Mouse (Mus musculus): Measurements from ENCODE around the gene Ypel3.
"Not testable (repeated sequence)": the region's sequence is repeated elsewhere in the genome, so short reads cannot be mapped to it uniquely, and the experiment has no call there.

The Ypel3 gene

DNA sequence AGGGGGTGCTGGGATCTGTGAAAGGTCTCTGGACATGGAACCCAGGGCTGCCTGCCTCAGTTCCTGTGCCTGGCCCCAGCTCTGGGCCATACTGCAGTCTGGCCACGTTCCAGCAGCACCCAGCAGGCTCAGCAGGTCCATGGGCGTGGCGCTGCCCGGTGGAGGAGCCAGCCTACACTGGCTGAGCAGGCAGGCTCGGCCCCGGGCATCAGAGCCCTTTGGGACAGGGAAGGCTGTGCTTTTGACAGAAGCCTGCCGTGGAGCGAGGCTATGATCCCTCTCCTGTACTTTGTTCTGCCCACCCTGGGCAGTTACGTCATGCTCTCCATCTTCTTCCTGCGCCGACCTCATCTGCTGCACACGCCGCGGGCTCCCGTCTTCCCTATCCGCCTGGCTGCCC is 10.6 kb upstream of the Ypel3 start, which contains the start of gene Gdpd3:
Gene Gdpd3, plus strand, starts transcription at position 134 of the 400 bp plus-strand sequence.
- DNase-seq (ENCODE audit: extremely low read depth, low read depth): no peak

DNA sequence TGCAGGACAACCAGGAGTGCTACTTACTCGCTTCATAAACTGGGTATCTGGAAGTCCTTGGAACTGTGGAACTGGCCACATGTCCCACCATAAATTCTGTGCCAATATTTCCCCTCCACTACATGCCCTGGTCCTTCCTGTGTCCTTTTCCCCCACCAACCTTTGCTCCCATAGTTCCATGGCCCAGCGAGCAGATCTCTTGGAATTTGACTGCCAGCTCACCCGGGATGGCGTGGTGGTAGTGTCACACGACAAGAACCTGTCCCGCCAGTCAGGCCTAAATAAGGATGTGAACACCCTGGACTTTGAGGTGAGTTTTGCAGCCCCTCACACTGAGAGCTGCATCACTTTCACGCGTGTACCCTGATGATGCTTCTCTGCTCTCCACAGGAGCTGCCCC is 9.8 kb upstream of the Ypel3 start:
- no peak for DNase-seq (ENCODE audit: extremely low read depth, low read depth)

DNA sequence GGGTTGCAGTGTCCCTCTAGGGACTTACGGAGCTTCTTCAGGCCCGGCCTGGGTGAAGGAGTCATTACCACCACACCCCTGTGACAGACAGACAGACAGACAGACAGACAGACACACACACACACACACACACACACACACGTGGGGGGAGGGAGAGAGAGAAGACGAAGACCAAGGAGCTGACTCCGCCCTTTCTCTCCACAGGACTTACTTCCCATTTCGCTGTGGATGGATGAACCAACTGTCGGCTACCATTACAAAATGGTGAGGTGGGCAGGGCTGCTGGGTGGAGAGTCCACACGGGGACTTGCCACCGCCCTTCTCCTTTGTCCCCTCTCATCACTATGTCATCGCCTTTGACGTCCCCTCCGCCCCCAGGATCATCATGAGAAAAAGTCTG is 6.0 kb upstream of the Ypel3 start:
- DNase-seq (ENCODE audit: extremely low read depth, low read depth): peak; percentile 83

DNA sequence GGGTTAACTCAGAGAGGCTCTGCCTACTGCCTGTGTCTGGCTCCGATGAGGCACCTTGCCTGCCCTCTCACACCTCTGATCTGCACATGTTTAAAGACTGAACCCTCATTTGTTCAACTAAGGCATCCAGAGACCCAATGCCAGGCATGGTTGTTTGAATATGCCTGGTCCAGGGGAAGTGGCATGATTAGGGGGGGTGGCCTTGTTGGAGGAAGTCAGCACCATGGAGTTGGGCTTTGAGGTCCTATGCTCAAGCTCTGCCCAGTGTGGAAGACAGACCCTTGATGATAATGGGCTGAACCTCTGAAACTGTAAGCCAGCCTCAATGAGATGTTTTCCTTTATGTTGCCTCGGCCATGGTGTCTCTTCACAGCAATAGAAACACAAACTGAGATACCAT is 3.4 kb upstream of the Ypel3 start:
- no peak for DNase-seq (ENCODE audit: extremely low read depth, low read depth)

DNA sequence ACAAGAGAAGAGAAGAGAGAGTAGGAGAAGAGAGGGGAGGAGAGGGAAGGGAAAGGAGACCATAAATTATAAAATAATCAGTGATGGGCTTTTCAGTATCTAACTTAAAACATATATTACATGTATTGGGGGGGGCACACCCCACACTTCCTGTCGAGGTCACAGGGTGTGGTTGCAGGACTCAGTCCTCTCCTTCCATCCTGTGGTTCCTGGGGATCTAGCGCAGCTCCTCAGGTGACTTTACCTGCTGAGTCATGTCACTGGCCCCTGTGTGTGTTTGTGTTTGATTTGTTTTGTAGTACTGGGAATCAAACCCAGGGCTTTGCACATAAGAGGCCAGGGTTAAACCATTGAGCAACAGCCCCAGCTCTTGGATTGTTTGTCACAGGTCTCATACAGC is 2.3 kb upstream of the Ypel3 start:
- no peak for DNase-seq (ENCODE audit: extremely low read depth, low read depth)

DNA sequence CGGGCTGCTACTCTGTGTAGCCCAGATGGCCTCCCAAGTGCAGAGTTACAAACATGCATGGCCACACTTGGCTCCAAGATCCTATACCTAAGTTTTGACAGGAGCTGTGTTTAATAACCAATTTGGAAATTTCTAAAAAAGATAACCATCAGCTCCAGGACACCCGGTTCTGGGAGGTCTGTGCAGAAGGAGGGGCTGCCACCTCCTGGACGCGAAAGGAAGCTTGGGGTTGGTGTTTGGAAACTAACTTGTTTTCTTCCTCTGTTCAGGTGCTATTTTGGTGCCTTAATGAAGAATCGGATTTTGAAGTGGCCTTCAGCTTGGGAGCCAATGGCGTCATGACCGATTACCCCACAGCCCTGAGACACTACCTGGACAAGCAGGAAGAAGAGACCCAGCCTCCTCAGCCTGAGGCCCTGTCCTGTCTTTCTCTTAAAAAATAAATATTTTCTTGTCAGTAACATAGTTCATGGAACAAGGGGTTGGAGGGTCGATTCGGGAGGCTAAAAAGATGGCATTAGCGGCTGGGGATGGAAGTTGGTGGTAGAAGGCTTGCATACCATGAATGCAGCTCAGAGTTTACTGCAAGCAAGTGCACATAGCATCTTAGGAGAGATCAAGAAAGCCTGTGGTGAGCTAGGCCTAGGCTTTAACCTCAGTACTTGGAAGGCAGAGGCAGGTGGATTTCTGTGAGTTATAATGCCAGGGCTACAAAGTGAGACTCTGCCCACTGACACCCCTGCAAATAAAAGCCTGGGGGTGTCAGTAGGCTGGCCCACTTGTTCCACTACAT is 1.4 kb upstream of the Ypel3 start:
- DNase-seq (ENCODE audit: extremely low read depth, low read depth): no peak

DNA sequence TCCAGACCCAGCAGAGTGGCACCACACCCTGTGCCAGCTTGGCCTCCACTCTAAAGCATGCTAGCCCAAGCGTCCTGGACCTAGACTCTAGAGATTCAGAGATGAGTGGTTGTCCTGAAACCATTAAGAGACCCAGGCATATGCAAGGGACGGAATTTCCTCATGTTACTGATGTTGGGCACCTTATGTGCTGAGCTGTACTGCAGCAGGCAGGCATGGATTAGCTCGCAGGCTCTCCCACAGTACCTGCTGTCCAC is 849 bp upstream of the Ypel3 start:
- DNase-seq (ENCODE audit: extremely low read depth, low read depth): no peak

DNA sequence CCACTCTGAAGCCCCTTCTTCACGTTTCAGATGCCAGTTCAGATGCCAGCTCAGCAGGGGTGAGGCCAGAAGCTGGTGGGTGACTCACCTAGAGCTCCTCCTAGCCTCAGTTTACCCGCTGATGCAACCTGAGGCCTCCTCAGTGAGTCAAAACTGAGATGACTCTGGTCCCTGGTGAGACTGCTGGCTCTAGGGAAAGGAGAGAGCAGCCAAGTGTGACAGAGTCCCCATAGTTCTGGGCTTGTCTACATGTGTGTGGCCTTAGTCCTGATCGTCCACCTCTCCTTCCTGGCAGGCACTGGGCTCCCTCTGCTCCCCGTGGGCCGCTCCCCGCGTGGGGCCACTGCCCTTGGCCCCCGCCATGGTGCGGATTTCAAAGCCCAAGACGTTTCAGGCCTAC is 721 bp downstream of the Ypel3 start:
- no peak for DNase-seq (ENCODE audit: extremely low read depth, low read depth)

DNA sequence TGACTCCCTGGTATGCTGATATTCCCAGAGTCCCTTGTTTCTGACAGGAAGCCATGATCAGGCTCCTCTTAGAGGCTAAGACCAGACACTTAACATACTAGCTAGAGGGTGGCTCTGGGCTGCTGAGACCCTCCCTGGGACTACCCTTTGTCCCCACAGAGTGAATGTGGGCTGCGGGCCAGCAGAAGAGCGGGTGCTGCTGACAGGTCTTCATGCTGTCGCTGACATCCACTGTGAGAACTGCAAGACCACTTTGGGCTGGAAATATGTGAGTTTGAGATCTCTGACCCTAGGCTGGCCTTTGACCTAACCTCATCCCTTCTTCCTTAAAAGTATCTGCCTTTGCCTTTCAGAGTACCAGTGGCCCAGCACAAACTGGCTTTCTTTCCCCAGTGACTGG is 1.4 kb downstream of the Ypel3 start:
- no peak for DNase-seq (ENCODE audit: extremely low read depth, low read depth)

DNA sequence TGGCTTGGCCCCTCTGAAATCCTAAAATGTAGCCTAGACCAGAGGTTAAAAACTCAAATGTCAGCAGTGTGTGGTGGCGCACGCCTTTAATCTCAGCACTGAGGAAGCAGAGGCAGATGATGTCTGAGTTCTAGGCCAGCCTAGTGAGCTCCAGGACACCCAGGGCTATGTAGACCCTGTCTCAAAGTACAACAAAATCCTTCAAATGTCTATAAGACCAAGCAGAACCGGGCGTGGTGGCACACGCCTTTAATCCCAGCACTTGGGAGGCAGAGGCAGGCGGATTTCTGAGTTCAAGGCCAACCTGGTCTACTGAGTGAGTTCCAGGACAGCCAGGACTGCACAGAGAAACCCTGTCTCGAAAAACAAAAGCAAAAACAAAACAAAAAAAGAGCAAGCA is 2.3 kb downstream of the Ypel3 start:
- DNase-seq (ENCODE audit: extremely low read depth, low read depth): not testable (repeated sequence)

DNA sequence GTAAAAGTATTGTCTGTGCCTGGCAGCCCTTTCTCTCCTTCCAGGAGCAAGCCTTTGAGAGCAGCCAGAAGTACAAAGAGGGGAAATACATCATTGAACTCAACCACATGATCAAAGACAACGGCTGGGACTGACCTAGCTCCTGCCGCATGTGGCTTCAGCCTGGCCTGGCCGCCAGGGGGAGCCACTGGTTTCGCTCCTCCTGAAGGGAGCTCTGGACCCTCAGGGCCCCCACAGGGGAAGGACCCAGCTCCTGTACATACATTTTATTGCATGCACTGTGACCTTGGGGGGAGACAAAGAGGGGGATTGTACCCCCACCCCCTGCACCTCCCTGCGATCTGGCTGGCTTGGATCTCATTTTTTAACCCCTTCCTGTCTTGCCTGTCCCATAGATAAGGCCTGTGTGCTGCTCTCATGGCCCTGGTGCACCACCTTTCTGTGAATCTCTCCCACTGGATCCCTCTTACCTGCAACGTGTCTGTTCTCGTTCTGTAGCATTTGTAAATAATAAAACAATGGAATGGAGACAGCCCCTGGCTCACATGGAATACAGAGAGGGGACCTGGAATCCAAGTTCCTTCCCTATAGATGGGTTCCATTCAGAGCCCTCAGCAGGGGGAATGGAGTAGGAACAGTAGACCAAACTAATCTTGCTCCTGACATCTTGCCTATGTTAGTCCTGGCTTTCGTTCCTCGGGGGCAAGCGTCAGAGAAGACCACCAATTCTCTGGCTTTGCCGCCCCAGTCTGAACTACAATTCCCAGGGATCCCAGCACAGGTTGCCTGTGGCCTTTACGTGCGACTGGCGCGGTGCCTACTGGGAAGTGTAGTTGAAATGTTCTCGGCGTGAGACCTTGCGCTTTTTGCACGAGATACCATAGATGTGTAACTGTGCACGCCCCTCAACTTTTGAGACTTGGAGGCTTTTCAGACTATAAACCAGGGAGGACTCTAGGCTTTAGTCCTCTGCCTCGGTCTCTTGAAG is 3.5 kb downstream of the Ypel3 start:
- DNase-seq (ENCODE audit: extremely low read depth, low read depth): no peak

DNA sequence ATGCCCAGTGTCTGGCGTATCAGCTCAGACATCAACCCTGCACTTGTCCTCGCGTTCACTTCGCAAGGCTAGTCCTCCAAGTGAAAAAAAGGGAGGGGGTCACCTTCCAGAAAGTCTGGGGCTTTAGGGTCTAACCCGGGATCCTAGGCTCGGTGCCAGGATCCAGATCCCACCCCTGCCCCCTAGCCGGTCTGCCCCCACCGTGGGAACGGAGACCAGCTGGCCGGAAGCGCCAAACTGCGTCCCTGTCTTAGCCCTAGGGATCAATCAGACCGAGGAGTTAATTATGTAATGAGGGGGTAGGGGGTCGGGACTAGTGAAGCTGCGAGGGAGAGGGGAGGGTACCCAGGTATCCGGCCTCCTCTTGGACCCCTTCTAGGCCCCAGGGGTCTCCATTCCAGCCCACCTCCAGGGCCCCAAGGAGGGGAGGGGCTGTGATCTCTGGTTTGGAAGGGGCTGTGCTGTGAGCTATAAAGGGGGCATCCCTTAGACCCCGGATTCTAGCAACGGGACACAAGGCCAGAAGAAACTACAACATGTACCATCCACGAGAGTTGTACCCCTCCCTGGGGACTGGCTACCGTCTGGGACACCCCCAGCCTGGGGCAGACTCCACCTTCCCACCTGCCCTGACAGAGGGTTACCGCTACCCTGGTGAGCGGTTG is 4.3 kb downstream of the Ypel3 start, which contains the start of gene Tbx6:
Gene Tbx6, plus strand, starts transcription at position 513 of the 665 bp plus-strand sequence.
- no peak for DNase-seq (ENCODE audit: extremely low read depth, low read depth)

DNA sequence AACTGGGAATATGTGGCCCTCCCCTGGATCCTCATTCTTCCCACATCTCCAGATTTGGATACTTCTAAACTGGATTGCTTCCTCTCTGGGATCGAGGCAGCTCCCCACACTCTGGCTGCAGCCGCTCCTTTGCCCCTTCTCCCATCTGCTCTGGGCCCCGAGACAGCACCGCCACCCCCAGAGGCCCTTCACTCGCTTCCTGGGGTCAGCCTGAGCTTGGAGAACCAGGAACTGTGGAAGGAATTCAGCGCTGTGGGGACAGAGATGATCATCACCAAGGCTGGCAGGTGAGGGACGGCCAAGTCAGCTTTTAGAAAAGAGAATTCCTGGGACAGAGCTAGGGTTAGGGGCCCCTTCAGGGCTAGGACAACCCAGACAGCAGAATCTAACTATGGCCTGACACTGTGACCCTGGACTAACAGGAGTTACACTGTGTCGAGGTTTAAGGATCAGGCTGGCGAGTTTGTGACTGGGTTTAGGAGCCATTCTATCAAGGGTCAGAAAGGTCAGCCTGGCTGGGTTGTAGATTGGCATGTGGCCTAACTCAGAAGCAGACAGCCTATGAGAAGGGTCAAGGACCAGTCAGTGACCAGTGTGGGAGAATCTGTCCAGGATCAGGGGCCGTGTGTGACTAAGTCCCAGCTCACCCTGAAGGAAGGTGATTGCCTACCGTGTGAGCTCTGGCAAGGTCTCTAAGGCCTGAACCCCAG is 5.1 kb downstream of the Ypel3 start:
- no peak for DNase-seq (ENCODE audit: extremely low read depth, low read depth)

DNA sequence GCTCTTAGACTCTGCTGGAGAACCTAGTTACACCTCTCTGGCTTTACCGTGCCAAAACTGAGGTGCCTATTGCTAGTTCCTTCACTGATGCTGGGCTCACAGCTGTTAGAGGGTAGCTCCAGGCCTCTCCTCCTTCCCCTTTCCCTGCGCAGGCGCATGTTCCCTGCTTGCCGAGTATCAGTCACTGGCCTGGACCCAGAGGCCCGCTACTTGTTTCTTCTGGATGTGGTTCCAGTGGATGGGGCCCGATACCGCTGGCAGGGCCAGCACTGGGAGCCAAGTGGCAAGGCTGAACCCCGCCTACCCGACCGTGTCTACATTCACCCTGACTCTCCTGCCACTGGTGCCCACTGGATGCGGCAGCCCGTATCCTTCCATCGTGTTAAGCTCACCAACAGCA is 5.9 kb downstream of the Ypel3 start:
- no peak for DNase-seq (ENCODE audit: extremely low read depth, low read depth)

DNA sequence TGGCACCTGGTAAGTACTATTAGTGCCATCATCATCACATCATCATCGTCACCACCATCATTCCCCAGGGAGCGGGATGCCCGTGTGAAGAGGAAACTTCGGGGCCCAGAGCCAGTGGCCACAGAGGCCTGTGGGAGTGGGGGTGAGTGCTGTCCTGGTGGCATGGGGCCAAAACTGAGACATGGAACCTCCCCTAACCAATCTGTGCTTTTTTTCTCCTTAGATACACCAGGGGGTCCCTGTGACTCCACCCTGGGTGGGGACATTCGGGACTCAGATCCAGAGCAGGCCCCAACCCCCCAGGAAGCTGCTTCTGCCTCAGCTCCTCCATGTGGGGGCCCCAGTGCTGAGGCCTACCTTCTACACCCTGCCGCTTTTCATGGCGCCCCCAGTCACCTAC is 7.7 kb downstream of the Ypel3 start:
- no peak for DNase-seq (ENCODE audit: extremely low read depth, low read depth)

DNA sequence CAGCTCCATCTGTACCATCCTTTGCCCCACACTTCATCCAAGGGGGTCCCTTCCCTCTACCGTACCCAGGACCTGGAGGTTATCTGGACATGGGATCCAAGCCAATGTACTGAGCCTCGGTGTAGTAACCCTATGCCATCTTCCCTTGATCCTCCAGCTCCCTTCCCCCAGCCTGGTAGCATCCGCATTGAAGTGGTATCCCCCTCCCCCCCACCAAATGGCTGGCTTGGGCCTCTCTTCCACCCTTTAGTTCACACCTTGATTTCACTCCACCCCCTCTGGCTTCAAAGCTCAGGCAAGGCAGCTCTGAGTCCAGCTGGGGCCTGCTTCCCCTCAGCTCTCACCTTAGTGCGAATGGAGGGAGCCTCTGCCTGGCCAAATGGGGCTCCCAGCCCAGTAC is 8.3 kb downstream of the Ypel3 start:
- no peak for DNase-seq (ENCODE audit: extremely low read depth, low read depth)

DNA sequence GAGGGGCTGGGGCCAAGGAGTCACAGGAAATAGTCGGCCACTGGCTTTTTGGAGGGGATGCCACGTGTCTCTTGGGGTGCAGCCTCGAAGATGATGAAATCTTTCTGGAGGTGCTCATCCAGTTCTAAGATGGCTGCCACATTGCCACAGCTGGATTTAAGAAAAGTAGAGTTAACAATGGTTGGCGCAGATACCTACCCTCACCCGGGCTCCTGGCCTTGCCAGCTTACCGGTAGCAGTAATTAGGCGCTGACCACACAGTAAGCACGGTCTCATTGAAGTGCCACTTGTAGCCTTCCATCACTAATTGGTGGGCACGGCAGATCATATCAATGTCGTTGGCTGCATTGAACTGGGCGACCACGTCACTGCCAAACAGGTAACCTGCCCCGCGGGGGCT is 9.4 kb downstream of the Ypel3 start:
- no peak for DNase-seq (ENCODE audit: extremely low read depth, low read depth)

DNA sequence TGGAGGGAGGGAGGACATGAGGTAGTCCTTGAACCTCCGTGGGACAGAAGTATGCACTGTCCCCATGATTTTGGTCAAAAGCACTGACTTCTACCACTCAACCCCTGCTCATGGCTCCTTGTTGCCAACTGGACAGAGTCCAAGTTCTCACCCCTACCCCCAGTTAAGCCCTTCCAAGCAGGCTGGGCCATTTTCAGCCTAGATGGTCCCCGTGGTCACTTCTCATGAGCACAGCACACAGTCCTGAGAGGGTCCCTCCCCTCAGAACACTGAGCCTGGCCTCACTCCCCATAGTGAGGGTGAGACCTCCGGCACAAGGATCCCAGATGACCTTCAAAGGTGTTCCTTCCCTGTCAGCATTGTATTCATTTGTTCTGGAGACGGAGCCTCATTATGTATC is 12.4 kb downstream of the Ypel3 start:
- no peak for DNase-seq (ENCODE audit: extremely low read depth, low read depth)

DNA sequence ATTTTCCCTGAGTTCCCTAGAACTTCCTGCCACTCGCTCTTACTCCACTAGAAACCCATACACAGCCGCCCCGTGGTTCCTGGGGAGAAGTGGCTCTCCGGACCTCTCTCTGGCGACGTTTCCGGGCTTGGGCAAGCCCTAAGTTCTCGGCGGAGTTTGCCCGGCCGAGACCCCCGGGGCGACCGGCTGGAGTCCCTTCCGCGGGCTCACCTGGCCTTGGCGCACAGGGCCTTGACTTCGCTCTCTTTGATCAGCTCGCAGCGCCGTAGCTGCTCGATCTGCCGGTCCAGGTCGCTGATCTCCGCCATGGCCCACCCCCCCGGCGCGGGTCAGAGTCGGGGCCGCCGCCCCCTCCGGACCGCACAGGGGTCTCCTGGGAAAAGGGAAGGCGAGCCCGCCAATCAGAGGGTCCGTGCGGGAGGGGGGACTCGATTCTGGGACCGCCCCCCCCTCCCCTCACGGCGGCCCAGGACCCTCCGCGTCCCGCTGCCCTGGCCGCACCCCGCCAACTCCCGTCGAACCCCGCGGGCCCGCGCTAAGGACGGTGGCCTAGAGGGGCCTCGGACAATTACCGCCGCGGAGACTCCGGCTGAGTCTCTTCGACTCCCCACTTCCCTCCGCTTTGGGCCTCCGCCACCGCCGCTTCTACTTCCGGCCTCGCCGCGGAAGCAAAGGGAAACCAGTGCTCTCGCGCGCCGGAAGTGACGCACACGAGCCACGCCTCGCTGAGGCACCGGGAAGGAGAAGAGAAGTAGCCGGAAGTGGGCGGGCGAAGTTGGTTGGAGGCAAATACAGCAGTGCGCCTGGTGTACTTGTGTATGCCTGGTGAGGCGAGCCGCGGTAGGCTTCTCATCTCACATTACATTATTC is 15.3 kb downstream of the Ypel3 start, which contains the start of gene Ppp4c:
Gene Ppp4c, minus strand, starts transcription at position 646 of the 870 bp plus-strand sequence.
- DNase-seq (ENCODE audit: extremely low read depth, low read depth): peak; percentile 93

DNA sequence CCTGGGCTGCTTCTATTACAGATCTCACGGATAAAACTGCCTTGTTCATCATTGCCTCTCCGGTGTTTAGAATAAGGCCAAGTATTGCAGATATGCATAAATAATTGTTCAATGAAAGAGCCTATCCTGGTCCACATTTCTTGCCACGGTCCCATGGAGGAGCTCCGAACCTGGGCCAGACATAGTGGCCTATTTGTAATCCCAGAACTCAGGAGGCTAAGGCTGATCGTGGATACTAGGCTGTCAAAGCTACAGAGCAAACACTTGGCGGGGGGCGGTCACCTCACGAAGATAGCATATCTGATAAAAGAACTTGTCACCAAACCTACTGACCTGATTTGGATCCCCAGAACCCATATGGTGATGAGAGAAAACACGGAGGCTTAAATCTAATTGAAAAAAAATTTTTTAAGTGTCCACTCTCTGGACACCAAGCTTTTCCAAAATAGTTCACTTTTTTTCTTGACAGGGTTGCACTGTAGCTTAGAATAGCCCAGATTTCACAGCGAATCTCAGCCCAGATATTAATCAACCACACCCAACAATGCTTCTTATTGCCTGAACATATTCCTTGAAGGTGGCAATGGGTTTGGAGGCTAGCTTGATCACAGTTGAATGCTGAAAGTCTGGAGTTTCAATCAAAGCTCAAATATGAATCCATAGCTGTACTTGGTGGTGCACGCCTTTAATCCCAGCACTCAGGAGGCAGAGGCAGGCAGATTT is 16.1 kb downstream of the Ypel3 start:
- no peak for DNase-seq (ENCODE audit: extremely low read depth, low read depth)
